Mouse (Mus musculus) gastrocnemius, postnatal 10 days (tissue): ENCODE data around the gene 1810062G17Rik. TPM values are rescaled to one million over a fixed set of nuclear protein-coding genes. Genes with fewer than 3 reads are reported as not detected.

Experiments used
- DNase-seq: peaks from one replicate; pipeline ENCODE4 v3.0.0; 2021; ENCODE audit warnings: mixed read lengths
- microRNA-seq, 2 experiments: library from miRNA; unstranded; fragments of <30 nt; microRNA quantifications; one replicate each; pipeline ENCODE4 v1.2.0; 2021
- total RNA-seq, 2 experiments: library from RNA; stranded (reverse); gene quantifications; 2 replicates each; pipeline ENCODE4 v1.2.3; 2021

The 1810062G17Rik gene
- total RNA-seq, 2 experiments from 2014 or later, result 0.59 to 1.1 TPM

DNA sequence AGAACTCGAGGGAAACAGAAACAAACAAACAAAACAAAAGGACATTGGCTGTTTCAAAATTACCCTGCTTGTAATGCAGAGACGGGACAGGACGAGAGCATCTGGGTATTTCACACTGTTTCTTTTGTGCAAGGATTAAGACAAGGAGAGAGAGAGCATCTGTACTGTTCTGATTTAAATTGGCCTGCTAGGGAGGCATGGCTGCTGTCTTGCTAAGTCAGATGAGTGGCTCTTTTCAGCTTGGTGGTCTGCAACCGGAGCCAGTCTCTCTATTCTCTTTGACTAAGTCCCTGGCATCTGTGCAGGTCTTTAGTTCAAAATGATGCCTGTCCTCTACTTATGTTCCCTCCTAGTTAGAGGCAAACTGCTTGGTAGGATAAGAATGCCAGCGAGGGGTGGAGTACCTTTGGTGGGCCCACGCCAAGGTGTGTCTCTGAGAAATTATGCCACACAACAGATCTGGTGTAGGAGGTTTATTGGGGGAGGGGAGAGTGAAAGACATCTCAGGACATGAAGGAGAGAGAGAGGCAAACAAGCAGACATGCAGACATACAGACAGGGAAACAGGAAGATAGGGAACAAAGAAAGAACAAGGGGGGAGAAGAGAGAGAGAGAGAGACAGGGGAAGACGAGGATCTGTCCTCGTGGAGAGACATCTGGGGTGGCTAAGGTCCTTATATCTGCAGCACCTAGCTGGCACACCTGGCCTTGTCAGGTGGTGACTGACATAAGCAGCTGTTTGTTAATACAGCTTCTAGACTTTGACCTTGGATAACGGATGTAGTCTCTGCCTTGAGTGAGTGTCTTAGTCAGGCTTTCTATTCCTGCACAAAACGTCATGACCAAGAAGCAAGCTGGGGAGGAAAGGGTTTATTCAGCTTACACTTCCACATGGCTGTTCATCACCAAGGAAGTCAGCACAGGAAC lies 30.3 kb downstream of the 1810062G17Rik start:
- DNase-seq, result no peak

DNA sequence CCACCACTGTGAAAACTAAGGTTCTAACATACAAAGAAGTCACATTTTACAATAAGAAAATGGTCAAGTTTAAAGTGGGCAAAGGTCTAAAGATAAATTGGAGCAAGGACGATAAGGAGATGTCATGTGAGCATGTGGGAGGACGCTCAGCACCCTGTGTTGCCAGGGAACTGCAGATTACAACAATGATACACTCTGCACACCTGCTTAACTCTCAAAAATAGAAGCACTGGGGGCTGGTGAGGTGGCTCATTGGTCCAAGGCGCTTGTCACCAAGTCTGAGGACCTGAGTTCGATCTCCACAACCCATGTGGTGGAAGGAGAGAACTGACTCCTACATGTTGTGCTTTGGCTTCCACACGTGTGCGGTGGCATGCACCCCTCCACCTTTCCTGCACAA lies 35.8 kb downstream of the 1810062G17Rik start:
- DNase-seq, result no peak

DNA sequence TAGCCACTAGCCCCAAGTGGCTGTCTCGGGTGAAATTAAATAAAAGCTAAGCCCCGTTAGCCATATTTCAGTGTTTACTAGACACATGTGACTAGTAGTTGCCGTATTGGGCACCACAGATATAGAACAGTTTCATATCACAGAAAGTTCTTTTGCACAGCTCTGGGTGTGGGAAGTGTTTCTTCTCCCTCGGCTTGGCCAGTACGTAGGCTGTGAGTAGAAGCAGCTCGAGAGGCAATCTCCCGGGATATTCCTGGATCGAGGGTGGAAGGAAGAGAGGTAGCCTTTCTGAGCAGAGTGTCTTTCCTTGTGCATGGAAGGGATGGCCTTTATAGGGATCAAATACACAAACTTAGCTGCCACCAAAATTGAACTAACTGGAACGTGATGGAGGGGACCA lies 40.5 kb downstream of the 1810062G17Rik start:
- DNase-seq, result no peak

DNA sequence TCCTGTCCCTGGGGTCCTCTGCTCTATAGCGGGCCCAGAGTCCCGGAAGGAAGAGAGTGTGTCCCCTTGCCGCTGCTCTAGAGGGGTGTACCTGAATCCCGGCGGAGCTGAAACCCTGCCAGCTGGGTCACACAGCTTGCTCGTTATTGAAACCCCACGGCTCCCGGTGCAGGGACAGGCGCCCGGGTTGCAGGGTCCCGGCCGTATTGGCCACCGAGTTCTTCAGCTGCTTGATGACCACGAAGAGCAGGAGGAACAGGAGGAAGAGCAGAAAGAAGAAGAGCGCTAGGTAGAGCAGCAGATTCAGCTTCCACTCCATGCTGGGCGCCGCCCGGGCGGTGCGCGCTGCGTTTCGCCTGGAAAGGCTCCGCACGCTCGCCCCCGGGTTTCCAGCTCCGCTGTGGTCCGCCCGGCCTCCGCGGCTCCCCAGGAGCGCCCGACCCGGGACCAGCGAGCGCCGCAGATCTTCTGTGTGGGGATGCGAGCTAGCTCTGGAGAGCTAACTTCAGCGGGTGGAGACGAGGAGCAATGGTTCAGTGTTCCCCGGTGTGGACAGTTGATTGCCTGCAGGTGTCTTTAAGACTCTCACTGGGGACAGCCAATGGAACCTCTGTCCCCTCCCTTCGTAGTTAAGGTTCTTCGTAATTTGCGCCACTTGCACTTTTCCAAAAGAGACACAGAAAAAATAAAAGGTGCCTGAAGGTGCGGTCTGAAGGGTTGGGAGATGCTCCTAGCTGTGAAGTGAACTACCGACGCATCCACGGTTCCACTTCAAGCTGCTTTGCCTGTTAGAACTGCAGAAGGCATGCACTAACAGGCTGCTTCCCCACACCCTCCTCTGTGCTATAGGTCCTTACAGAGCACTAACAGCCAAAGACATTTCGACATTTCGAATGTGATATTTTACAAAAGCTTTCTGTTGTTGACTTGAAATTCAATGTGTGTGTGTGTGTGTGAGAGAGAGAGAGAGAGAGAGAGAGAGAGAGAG lies 45.6 kb downstream of the 1810062G17Rik start, which contains the start of gene Gm11549:
Gene Gm11549 (minus strand): TSS at position 741 of the 988 bp plus-strand sequence.
- DNase-seq, result peak; percentile 36

DNA sequence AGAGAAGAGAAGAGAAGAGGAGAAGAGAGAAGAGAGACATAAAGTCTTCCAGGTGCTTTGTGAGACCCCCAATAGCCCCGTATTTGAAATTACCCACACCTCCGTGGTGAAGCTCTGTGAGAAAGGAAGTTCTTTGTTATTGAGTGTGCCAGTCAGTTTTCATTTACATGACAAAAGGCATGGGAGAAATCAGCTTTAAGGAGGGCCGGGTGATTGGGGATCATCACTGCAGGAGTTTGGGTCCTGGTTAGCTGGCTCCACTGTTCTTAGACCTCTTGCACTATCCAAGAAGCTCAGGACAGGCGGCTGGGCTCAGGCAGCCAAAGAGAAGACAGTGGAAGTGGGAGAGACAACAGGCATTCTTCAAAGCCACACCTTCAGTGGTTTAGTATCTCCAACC lies 46.4 kb downstream of the 1810062G17Rik start:
- DNase-seq, result no peak

DNA sequence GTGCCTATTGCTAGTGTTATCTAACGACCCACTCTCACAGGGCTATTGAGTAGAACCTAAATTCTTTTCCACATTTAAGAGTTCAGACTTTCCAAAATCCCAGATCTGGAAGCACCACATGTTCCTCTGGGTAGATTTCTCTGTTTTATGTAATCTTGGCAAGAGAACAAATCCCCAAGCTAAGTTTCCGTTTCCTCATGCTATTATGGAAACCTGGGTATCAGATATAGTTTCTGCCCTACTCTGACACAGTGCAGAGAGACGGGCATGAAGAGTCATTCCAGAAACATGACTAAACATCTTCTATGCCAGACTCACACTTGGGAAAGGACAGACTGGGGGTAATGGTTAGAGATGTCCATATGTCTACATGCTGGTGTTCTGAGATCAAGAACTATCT lies 48.7 kb downstream of the 1810062G17Rik start:
- no peak for DNase-seq

DNA sequence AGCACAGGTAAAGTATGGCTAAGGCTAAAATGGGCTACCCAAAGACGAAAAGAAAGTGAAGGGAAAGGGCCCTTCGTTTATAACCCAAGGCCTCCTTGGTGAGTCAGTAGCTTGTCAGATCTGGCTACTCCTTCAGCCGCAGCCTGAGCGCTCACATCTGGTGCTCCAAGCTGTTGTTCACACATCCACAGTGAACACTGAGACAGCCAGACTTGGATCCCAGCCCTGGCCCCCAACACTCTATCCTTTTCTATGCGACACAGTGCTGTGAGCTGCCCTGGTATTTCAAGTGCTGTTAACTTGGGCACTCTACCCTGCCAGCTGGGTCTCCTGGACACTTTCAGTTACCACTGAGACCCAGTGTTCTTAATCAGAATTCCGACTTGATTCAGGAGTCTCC lies 54.6 kb downstream of the 1810062G17Rik start:
- DNase-seq, result no peak

DNA sequence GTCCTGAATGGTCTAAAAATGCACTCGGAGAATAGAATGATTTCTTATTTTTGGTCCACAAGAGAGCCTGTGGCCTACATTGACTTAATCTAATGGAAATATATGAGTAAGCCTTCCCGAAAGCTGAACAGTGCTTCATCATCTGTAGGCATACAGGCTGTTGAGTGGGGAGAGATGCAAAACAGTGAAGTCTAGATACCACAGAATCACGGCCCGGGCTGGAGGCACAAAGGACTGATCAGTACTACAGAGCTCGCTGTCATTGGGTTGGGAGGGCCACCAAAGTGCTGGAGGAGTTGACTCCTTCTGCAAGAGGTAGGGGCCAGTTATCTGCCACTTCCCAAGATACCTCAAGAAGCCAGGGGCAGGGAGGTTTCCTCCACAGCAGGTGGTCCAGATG lies 55.0 kb downstream of the 1810062G17Rik start:
- no peak for DNase-seq

DNA sequence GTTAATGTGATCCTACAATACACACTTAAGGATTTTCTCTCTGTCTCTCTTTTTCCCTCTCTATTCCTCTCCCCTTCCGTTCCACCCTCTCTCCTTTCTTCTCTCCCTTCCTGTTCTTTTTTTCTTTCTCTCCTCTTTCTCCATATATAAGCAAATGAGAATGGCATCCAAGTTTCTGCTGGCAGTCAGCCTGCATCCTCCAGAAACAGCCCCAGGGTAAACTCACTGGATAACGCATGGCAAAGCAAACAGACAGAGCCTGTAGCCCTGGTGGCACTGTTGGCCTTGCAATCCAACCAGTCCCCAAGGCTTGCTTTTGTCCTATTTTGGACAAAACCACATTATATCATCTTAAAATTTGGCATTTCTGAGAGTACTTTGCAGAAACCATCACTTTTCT lies 55.5 kb downstream of the 1810062G17Rik start:
- DNase-seq, result no peak

Small RNA genes lying within 50 kb of the gene (microRNA-seq; reads per million reads assigned to microRNA genes)
- 0 to 0.32 reads per million in 2 experiments for gene Mir7009

Other genes with a start within 250 kb of the 1810062G17Rik start
- gene Anxa5, start within 50 bp of the 1810062G17Rik start, total RNA-seq, result 100 to 1,000 TPM; 120 to 161 TPM
- under 1 TPM; 0.19 to 0.23 TPM for gene Gm11549, start 45.9 kb downstream of the 1810062G17Rik start, total RNA-seq
- gene Exosc9, start 76.7 kb downstream of the 1810062G17Rik start, total RNA-seq, result 10 to 100 TPM; 23.1 to 24.5 TPM
- 10 to 100 TPM; 18.4 to 21.8 TPM for gene Ccna2, start 96.2 kb downstream of the 1810062G17Rik start, total RNA-seq
- gene Bbs7, start 137.5 kb downstream of the 1810062G17Rik start, total RNA-seq, result 1 to 10 TPM; 6.0 to 7.7 TPM
- 10 to 100 TPM in 1 of 2 experiments, 1 to 10 TPM in 1; 8.7 to 10.6 TPM for gene Trpc3, start 214.2 kb downstream of the 1810062G17Rik start, total RNA-seq